Mouse (Mus musculus) liver, embryonic 11.5 days (tissue): ENCODE measurements around the gene Havcr2. TPM values are rescaled to one million over a fixed set of nuclear protein-coding genes. Genes with fewer than 3 reads are reported as not detected.

Experiments
- ATAC-seq: fragments of 200-750 bp; cut with Nextera tagmentation; replicated peaks from 2 replicates; pipeline ENCODE4 v1.8.0; 2017; ENCODE audit warnings: moderate number of reproducible peaks, mild to moderate bottlenecking, moderate TSS enrichment, moderate library complexity; ENCODE audit not compliant: low FRiP score
- DNase-seq: peaks from one replicate; pipeline ENCODE4 v3.0.0-alpha.2; 2017; ENCODE audit warnings: low spot score
- H3K27ac ChIP-seq: fragments of 300-500 bp; sonication (generic); 2 replicates; pipeline ENCODE4 v1.5.1; 2014; ENCODE audit warnings: mild to moderate bottlenecking, low read depth, low read length, control low read depth
- H3K27me3 ChIP-seq: fragments of 300-500 bp; sonication (generic); replicated peaks from 2 replicates; pipeline ENCODE4 v1.6.1; 2014; ENCODE audit warnings: low read length, mixed read lengths; ENCODE audit not compliant: control insufficient read depth, insufficient read depth
- H3K36me3 ChIP-seq: fragments of 300-500 bp; sonication (generic); 2 replicates; pipeline ENCODE4 v1.6.1; 2014; ENCODE audit warnings: mild to moderate bottlenecking, low read length, moderate library complexity, mixed read lengths; ENCODE audit not compliant: control insufficient read depth, insufficient read depth
- H3K4me1 ChIP-seq: fragments of 300-500 bp; sonication (generic); replicated peaks from 2 replicates; pipeline ENCODE4 v1.6.1; 2014; ENCODE audit warnings: low read length, mixed read lengths; ENCODE audit not compliant: control insufficient read depth, insufficient read depth
- H3K4me2 ChIP-seq: fragments of 300-500 bp; sonication (generic); 2 replicates; pipeline ENCODE4 v1.6.1; 2014; ENCODE audit warnings: mild to moderate bottlenecking, control low read depth, moderate library complexity
- H3K4me3 ChIP-seq: fragments of 300-500 bp; sonication (generic); 2 replicates; pipeline ENCODE4 v1.5.1; 2014; ENCODE audit warnings: low read depth, low read length, control low read depth
- H3K9ac ChIP-seq: fragments of 300-500 bp; sonication (generic); 2 replicates; pipeline ENCODE4 v1.6.1; 2014; ENCODE audit warnings: low read depth, low read length, control low read depth
- H3K9me3 ChIP-seq: fragments of 300-500 bp; sonication (generic); 2 replicates; pipeline ENCODE4 v1.6.1; 2016; ENCODE audit warnings: low read length, inconsistent platforms, mixed read lengths; ENCODE audit not compliant: control insufficient read depth
- WGBS: fragments of 180-500 bp; shearing (Covaris S2); extraction: QIAGEN DNeasy Blood & Tissue Kit; methylation state at CpG from one replicate; pipeline ENCODE4 v1.1.7; 2014; 5-methylcytosine and 5-hydroxymethylcytosine counted together
- polyA plus RNA-seq: library from polyadenylated mRNA; unstranded; fragments of >200 nt; fragmentation: Nextera tagmentation; extraction: Ambion mirVana; gene quantifications from 2 replicates; pipeline ENCODE4 v1.2.1, GENCODE M21; 2014

Gene Havcr2
- polyA plus RNA-seq, 1 experiment from 2014 or later: 0.15 TPM

DNA sequence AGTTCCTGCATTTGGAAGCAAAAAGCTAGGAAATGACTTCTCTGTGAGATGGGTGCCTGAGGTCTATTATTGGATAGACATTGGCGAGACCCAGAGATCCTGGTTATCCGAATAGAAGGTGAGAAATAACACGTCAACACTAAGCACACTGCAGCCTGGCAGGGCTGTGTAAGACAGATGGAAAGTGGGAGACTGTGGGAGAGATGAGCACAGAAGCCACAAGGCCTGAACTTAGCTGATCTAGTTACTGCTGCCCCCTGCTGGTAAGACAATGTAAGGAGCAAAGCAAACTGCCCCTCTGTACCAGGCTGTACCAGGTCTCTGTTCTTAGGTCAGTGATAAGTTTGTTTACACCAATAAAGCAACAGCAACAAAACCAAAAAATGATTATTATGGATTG, 23.6 kb upstream of the Havcr2 start:
- H3K27ac ChIP-seq: no peak overlapping the region
- H3K4me1 ChIP-seq: peaks cover 5% of the 10 kb centered on the region; the same call in 1 of the 2 replicates
- H3K4me3 ChIP-seq: no peak overlapping the region
- H3K9ac ChIP-seq: no peak overlapping the region
- DNase-seq (peak; percentile 57), ATAC-seq (peak; percentile 73)
- no peaks in the 10 kb centered on the region for H3K27me3 ChIP-seq
- WGBS: 20% methylated on average over 3 of the region's 3 CpGs
- no peaks in the 10 kb centered on the region for H3K9me3 ChIP-seq
- H3K4me2 ChIP-seq: no peak overlapping the region
- H3K36me3 ChIP-seq: no peaks in the 10 kb centered on the region

DNA sequence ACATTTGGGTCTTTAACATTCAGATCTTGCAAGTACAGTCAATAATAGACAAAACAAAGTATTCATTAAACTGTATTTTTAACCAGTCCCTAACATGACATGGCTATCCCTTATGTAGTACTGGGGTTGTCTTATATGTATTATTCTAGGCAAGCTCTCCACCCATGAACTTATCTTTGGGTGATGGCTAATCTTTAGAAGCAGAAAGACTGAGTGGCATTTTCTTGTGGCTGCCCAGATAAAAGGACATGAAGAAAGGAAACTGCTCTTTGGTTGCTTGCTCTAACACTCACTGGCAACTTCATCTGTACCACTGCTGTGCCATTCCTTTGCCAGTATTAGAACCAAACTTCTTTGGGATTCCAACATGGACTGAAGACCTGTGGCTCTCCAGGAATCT, 19.4 kb upstream of the Havcr2 start:
- Histone ChIP-seq H3K4me3 (peak overlapping the region; percentile 16), H3K4me2 (peak overlapping the region; percentile 64)

DNA sequence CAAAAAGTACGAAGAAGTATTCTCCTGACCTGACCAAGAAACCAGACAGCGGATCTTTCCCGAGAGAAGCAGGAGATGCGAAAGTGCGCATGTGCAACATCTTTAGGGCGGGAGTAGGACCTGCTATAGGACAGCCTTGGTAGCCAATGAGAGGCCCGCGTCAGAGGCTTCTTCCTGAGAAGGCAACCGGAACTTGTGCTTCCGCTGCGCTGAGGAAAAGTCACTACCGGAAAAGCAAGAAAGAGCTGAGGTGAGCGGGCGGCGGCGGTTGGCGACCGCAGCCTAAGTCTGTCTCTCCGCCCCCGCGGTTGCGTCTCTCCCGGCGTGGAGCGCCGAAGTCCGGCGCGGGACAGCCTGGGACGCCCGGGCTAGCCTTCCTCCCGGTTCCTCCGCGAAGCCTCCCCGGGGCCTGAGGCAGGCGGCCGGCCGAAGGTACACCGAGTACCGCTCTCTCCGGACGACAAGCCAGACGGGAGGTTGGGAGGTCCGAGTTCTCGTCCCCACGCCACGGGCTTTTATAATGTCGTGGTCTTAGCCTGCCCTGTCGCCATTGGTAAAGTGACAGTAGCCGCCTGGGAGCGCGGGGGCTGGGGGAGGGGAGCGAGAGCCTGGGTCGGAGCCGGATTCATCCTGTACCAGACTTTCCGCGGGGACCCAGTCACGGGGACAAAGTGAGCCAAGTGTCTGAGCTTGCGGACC, 17.8 kb upstream of the Havcr2 start, which contains the start of gene Med7:
Med7 (plus strand) TSS at position 166 of the 699 bp plus-strand sequence.
- Histone ChIP-seq H3K4me1 (peaks cover 15% of the 10 kb centered on the region), H3K27me3 (no peaks in the 10 kb centered on the region), H3K36me3 (peaks cover 6% of the 10 kb centered on the region; the same call in 1 of the 2 replicates), H3K9ac (peak within 1 kb of the TSS; percentile 99), H3K4me2 (peak within 1 kb of the TSS; percentile 86), H3K27ac (peak within 1 kb of the TSS; percentile 97), H3K4me3 (peak within 1 kb of the TSS; percentile 96), H3K9me3 (no peaks in the 10 kb centered on the region)
- ATAC-seq (peak; percentile 93), DNase-seq (peak; percentile 86)
- WGBS: under 1% methylated on average over 58 of the region's 59 CpGs

More for the DNA sequence above, 19.4 kb upstream of the Havcr2 start:
- H3K27me3 ChIP-seq: no peaks in the 10 kb centered on the region
- H3K9ac ChIP-seq: no peak overlapping the region
- ATAC-seq (peak; percentile 44), DNase-seq (no peak)
- H3K27ac ChIP-seq: peak overlapping the region; percentile 72
- H3K4me1 ChIP-seq: peaks cover 12% of the 10 kb centered on the region
- H3K36me3 ChIP-seq: no peaks in the 10 kb centered on the region
- no peaks in the 10 kb centered on the region for H3K9me3 ChIP-seq

DNA sequence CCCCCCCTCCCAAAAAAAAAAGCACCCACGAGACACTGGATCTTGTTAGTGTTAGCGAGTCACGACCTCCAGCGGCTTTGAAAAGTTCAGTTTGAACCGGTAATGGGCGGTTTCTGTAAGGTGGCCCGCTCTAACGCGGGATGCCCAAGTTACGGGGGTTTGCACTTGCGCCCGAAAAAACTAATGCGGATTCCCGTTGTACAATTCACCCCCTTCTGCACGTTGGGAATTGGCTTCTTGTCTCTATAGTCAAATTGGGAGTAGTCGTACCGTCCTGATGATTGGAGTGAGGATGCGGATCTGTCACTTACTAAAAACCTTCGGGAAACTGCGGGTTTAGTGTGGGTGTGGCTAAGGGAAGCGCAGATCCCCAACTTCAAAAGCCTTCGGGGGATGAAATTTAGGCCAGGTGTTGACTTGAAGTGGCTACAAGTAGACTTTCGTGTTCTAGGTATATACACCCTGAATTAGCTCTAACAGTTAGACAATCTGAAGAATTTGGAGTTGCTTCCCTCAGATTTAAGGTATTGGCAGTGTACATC, 17.2 kb upstream of the Havcr2 start:
- DNase-seq (no peak), ATAC-seq (peak; percentile 13; the same call in 1 of the 2 replicates)
- H3K4me1 ChIP-seq: peaks cover 15% of the 10 kb centered on the region
- peak overlapping the region; percentile 99 for H3K9ac ChIP-seq
- H3K4me3 ChIP-seq: peak overlapping the region; percentile 96
- no peaks in the 10 kb centered on the region for H3K27me3 ChIP-seq
- 1% methylated on average over 23 of the region's 23 CpGs for WGBS
- H3K27ac ChIP-seq: peak overlapping the region; percentile 97
- no peaks in the 10 kb centered on the region for H3K9me3 ChIP-seq
- peak overlapping the region; percentile 86 for H3K4me2 ChIP-seq
- H3K36me3 ChIP-seq: peaks cover 6% of the 10 kb centered on the region; the same call in 1 of the 2 replicates

DNA sequence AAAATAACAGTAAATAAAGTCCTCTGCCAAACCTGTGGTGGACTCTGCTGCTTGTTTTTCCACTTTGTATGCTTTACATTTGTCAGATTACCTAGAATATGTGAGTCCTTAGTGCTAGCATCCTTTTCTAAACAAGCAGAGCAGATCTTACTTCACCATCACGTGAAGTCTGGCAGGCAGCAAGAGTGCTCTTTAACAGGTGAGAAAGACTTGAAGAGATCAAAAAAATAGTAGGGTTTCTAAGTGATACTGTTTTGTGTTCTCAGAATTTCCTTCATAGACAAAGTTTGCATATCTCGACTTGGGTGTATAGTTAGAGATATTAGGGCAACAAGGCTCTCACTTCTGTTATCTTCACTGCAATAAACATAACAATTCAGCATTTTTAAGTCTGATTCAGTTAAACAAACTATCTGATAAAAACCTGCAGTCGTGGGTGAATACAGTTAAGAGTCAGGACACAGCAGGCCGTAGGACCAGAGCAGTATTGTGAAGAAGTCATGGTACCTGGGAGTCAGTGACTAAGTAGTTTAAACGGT, 15.7 kb upstream of the Havcr2 start:
- Histone ChIP-seq H3K9me3 (no peaks in the 10 kb centered on the region), H3K4me2 (peak overlapping the region; percentile 86), H3K9ac (no peak overlapping the region; the same call in 1 of the 2 replicates), H3K27ac (peak overlapping the region; percentile 57; the same call in 1 of the 2 replicates), H3K4me3 (0 out of 2 replicates have a peak overlapping the region, but pooled peaks have one; percentile 12), H3K4me1 (peaks cover 15% of the 10 kb centered on the region), H3K36me3 (peaks cover 6% of the 10 kb centered on the region; the same call in 1 of the 2 replicates), H3K27me3 (no peaks in the 10 kb centered on the region)
- ATAC-seq (0 out of 2 replicates have a peak, but pooled peaks have one; percentile 10), DNase-seq (no peak)
- WGBS: 61% methylated on average over 5 of the region's 5 CpGs

DNA sequence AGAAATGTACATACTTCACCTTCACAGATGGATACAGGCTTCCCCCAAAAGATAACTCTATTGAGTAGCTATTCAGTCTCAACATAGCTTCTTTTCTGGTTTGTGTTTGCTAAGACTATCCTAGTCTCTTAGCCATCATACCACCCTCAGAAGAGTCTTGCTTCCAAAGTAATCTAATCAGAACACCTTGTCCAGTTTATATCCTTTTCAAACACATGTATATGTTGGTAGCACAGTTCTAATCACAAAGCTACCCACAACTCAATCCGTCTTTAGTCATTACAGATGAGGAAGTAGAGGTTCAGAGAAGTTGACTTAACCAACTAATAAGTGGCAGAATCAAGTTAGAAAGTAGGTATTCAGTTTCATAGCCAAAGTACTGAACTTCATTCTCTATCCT, 13.0 kb upstream of the Havcr2 start:
- Histone ChIP-seq H3K4me3 (no peak overlapping the region), H3K9ac (no peak overlapping the region), H3K27ac (no peak overlapping the region), H3K9me3 (no peaks in the 10 kb centered on the region), H3K4me1 (peaks cover 8% of the 10 kb centered on the region), H3K27me3 (no peaks in the 10 kb centered on the region), H3K36me3 (peaks cover 6% of the 10 kb centered on the region; the same call in 1 of the 2 replicates), H3K4me2 (no peak overlapping the region)
- WGBS: 47% methylated on average over 1 of the region's 1 CpGs
- ATAC-seq (peak; percentile 55), DNase-seq (no peak)

DNA sequence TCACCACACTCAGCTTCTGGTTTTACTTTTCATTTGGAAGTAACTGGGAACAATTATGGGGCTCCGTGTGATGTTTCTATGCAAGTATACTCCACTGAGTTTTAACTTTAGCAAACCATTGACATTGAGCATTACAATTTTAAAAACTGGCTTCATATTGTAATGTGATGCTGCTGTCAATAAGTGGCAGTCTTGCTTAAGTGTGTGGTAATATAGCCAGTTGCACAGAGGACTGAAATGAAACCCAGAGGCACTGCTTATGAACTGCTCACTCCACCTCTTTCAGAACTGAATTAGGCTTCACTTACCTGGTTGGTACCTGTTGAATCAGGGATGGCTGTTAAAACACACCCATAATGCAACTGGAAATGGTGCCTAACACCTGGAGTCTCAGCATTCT, 11.6 kb upstream of the Havcr2 start:
- no peak overlapping the region for H3K27ac ChIP-seq
- peaks cover 8% of the 10 kb centered on the region for H3K4me1 ChIP-seq
- 83% methylated on average over 1 of the region's 1 CpGs for WGBS
- no peak for DNase-seq
- no peaks in the 10 kb centered on the region for H3K27me3 ChIP-seq
- no peaks in the 10 kb centered on the region for H3K9me3 ChIP-seq
- H3K4me3 ChIP-seq: no peak overlapping the region
- H3K36me3 ChIP-seq: peaks cover 6% of the 10 kb centered on the region; the same call in 1 of the 2 replicates
- no peak for ATAC-seq
- H3K9ac ChIP-seq: no peak overlapping the region
- no peak overlapping the region for H3K4me2 ChIP-seq

DNA sequence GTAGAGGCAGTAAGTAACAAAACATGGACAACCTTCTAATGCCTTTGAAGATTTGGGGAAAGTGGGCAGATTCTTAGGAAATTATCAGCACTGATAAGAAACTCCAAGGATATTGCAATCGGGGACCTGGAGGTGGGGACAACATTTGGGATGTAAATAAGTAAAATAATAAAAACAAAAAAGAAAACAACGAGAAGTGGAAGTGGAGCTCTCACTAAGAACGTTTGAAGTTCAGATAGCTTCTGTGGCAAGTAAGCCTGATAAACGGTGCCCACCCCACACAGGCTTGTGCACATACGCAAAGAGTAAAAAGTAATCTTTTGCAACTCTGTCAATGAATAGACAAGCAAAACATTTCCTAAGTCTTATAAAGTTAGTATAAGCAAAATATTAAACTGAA, 10.8 kb upstream of the Havcr2 start:
- ATAC-seq: no peak
- H3K4me2 ChIP-seq: no peak overlapping the region
- no peak overlapping the region for H3K9ac ChIP-seq
- DNase-seq: no peak
- H3K27me3 ChIP-seq: no peaks in the 10 kb centered on the region
- WGBS: 80% methylated on average over 5 of the region's 5 CpGs
- H3K4me1 ChIP-seq: peaks cover 3% of the 10 kb centered on the region
- peaks cover 6% of the 10 kb centered on the region; the same call in 1 of the 2 replicates for H3K36me3 ChIP-seq
- H3K4me3 ChIP-seq: no peak overlapping the region
- H3K27ac ChIP-seq: no peak overlapping the region
- H3K9me3 ChIP-seq: no peaks in the 10 kb centered on the region
